Mouse (Mus musculus): ENCODE measurements around the gene Cep95. TPM values are rescaled to one million over a fixed set of nuclear protein-coding genes. Genes with fewer than 3 reads are reported as not detected.
"Not testable (repeated sequence)": the region's sequence is repeated elsewhere in the genome, so short reads cannot be mapped to it uniquely, and the experiment has no call there.

The Cep95 gene
- total RNA-seq, 1 experiment from 2014 or later, result 14.7 TPM

GRCm38 (mm10) chr11:106776960-106777359 lies 12.1 kb upstream of the Cep95 start:
- DNase-seq, result no peak

DNA sequence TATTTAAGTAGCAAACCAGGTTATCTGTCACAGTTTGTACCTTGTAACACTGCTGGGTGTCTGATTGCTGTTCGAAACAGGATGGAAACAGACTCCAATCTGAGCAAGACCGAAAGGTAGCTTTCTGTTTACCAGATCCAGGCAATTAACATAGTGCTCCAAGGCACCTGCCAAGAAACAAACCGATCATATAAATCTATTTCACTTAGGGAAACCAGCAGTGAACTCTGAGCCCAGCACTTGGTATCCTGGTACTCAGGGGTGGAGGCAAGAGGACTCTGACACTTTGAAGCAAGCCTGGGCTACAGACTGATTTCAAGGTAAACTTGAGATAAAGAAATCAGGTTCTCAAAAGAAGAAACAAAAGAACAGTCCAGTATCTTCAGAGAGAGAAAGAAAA lies 11.7 kb upstream of the Cep95 start:
- no peak for DNase-seq

- no peak for DNase-seq
Measured at GRCm38 (mm10) chr11:106778132-106778531, 10.9 kb upstream of the Cep95 start.

DNA sequence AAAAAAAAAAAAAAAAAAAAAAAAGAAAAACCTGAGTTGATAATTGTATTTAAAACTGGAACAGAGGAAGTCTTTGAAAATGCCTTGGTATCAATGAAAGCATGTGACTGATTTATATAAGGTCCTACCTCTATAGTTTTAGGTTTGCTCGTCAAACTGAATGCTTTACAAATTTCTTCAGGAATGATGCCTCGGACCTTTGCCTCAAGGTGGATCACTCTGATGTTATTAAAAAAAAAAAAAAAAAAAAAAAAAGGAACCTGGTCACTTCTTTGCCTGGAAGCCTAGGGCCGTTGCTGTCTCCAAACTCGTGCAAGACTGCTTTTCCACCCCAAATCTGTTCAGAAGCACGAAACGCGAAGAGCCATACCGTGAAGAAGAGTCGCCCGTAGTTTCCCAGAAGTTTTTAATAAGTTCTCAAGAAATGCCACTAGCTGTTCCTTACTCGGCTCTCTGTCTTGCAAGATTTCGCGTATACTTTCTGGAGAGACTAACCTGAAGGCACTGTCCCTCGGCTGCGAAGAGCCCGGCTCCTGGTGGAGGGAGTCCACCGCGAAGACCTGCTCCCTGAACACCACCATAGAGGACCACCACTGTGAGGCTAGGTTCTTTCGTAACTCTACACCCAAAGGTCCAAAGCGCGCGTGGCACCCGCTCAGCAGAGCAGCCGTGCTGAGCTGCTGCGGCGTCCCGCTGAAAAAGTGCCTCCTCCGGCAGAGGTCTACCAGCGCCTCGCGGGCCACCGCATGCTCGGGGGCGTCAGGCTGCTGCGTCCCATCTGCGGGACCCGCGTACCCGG lies 10.3 kb upstream of the Cep95 start:
- DNase-seq, result no peak

GRCm38 (mm10) chr11:106779388-106780088 lies 9.5 kb upstream of the Cep95 start, which contains the start of gene Polg2:
Gene Polg2 (minus strand): TSS chr11:106779537.
- DNase-seq, result peak; percentile 90

DNA sequence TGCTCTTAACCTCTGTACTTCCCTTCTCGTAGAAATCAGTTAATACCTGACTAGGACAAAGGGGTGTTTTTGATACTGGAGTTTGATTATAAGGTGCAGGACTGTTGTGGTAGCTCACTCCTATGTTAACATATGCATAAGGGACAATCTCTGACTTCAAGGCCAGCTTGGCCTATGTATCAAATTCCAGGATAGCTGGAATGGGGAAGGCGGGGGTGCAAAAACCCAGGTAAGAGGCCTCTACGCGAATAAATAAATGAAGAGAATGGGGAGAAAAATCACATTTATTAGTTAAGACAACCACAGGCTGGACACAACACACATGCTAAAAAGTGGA lies 9.0 kb upstream of the Cep95 start:
- no peak for DNase-seq

GRCm38 (mm10) chr11:106780590-106781220 lies 8.3 kb upstream of the Cep95 start:
- DNase-seq, result no peak

DNA sequence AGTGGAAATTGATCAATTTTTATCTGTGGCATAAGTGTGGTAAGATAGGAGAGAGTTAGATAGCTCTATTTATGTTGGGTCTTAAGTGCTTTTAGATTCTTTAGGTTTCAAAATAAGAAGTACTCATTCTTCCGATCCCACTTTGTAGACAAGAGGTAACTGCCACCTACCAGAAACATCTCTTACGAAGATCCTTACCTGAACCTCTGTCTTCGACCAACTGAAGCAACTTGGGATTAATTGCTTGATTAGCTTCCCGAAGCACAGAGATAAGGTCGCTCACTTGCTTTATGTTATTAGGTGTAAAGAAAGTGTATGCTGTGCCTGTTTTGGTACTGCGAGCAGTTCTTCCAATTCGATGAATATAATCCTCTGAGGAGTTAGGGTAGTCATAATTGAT lies 6.8 kb upstream of the Cep95 start:
- not testable (repeated sequence) for DNase-seq

GRCm38 (mm10) chr11:106782841-106783764 lies 5.9 kb upstream of the Cep95 start:
- no peak for DNase-seq

DNA sequence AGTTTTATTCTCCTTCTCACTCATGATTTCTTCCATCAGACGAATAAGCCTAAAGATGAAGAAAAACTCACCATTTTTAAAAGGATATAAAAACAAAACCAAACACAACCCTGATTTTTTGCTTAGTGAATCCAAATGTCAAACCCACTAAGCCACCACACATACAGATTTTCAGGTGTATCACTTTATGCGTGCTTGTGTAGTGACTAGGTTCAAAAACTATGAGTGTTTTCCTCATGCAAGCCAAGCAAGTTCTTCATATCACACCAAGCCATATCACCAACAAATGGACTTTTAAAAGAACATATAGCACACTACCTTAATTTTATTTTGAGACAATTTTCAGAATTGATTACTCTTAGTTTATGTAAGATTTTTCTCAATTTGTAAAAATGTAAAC lies 4.6 kb upstream of the Cep95 start:
- DNase-seq, result no peak

DNA sequence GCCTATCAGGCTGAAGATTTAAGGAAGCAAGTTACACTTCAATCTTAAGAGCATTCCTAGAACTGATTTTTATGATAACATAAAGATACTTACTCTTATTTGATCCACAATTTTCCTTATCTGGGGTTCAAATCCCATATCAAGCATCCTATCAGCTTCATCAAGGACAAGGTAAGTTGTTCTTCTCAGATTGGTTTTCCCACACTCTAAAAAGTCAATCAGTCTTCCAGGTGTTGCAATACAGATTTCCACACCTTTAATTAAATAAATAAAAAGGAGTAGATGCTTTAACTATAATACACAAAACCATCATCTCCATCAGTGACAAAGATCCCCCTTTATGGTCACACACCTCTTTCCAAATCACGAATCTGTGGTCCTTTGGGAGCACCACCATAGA lies 4.0 kb upstream of the Cep95 start:
- no peak for DNase-seq

DNA sequence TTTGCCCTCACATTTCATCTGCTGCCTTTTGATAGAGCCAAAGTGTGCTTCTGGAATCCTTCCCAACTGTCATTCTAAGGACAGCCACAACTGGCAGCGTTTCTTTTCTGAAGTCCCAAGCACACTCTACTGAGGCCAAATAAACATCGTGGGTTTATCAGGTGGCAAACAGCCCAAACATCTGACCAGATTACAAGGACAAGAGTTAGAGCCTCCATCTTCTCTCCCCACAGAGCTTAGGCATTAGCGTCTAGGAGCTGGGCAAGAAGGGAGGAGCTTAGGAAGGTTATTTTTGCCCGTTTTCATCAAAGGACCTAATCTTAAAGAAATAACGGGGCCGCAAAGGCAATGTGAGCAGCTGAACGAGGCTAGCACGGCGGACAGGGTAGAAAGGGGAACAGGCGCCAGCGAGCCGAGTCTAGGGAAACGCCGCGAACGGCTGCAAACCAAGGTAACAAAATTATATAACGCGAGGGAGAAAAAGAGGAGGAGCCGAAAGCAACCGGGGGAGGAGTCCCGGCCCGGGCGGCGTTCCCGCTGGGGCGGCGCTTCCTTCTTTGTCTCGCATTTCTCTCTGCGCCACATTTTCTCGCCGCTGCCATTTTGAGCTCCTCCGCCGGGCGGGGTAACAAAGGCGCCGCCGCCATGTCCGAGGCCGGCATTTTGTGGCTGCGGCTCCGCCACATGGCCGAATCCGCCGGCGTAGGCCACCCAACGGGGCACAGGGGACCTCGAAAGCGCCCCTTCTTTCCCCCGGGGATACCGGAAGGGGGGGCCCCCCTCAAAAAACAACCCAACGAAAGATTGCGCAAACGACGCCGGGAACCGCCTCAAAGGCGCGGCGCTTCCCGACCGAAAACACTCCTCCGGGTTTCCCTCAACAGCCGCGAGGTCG lies 1.7 kb upstream of the Cep95 start:
- peak; percentile 91 for DNase-seq

DNA sequence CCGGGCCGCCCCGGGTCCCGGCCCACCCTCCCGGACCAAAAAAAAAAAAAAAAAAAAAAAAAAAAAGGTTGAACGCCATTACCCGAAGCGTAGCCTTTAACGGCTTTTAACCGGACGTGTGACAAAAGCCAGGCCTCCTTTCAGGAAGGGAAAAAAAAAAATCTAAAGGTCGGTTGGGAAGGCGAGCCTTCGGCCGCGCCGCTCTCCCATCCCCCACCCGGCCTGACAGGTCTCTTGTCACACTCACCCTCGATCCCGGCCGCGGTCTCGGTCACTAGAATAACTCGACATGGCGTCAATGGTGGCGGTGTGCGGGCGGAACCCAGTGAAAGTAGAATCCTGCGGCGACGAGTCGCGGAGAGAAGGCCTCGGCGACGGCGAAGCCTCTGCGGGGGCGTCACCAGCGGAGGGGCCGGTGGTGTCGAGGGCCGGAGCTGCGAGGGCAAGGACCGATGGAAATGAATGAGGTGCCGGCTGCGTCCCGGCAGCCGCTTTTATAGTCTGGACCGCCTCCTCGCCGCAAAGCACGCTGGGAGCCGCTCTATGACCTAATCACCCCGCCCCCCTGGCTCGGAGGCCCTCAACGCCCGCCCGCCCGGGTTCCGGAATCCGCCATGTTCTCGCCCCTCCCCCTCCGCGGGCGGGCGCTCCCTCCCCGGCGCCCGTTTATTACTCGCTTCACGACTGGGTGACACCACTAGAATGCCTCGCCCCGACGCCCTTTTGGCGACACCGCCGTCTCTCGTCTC lies 852 bp upstream of the Cep95 start:
- peak; percentile 100 for DNase-seq

GRCm38 (mm10) chr11:106789649-106790048 lies 597 bp downstream of the Cep95 start:
- DNase-seq, result no peak

- no peak for DNase-seq
Measured at GRCm38 (mm10) chr11:106793846-106794245, 4.8 kb downstream of the Cep95 start.

DNA sequence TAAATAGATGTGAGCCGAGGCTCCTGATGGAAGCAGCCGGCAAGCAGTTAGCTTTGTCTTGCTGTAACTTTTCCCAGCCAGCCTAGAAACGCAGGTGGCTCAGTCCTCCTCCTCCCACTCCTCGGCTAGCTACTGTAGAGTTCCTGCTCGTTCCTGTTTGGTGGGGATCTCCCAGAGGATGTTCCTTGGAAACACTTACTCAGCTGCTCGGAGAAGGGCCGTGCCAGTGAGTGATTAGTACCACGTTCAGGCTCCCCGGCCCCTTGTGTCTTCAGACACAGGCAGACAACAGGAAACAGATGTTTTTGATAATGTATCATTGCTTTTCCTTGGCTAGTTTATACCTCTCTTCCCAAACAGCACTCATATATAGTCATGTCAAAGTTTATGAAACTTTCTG lies 6.6 kb downstream of the Cep95 start:
- no peak for DNase-seq

- no peak for DNase-seq
Measured at GRCm38 (mm10) chr11:106802069-106802627, 13.1 kb downstream of the Cep95 start.

- DNase-seq, result not testable (repeated sequence)
Measured at GRCm38 (mm10) chr11:106807442-106807841, 18.4 kb downstream of the Cep95 start.

GRCm38 (mm10) chr11:106812410-106813136 lies 23.5 kb downstream of the Cep95 start:
- DNase-seq, result no peak
